Mouse (Mus musculus): ENCODE measurements around the gene Krt18. TPM values are rescaled to one million over a fixed set of nuclear protein-coding genes. Genes with fewer than 3 reads are reported as not detected.
A peak's percentile ranks its signal among the peaks of the same experiment; 100 is the strongest.

The Krt18 gene
- polyA plus RNA-seq, 1 experiment from 2014 or later: 57.9 TPM

GRCm38 (mm10) chr15:102056495-102057174, 28.7 kb downstream of the Krt18 start:
- Histone ChIP-seq H3K9me3 (replicated peaks; ENCODE audit: control insufficient read depth, low read length) (no peaks in the 10 kb centered on the region), H3K36me3 (replicated peaks; ENCODE audit: control insufficient read depth, insufficient read depth, low read depth, low read length) (no peaks in the 10 kb centered on the region), H3K4me2 (ENCODE audit: low read depth, low read length) (no peak overlapping the region), H3K9ac (replicated peaks; ENCODE audit: low read length) (no peak overlapping the region), H3K4me1 (ENCODE audit: control insufficient read depth, insufficient read depth, low read length) (no peaks in the 10 kb centered on the region), H3K4me3 (ENCODE audit: low read depth, low read length) (no peak overlapping the region), H3K27me3 (ENCODE audit: control insufficient read depth, insufficient read depth, low read length) (no peaks in the 10 kb centered on the region), H3K27ac (replicated peaks; ENCODE audit: low read depth, low read length) (no peak overlapping the region)
- DNase-seq (ENCODE audit: low spot score): no peak
- WGBS: 86% methylated on average over 15 of the region's 15 CpGs
- no peak for ATAC-seq (replicated peaks; ENCODE audit: insufficient number of reproducible peaks, low FRiP score, low TSS enrichment, low read depth)

GRCm38 (mm10) chr15:102065661-102066325, 37.8 kb downstream of the Krt18 start:
- ATAC-seq (replicated peaks; ENCODE audit: insufficient number of reproducible peaks, low FRiP score, low TSS enrichment, low read depth) (peak; percentile 76), DNase-seq (ENCODE audit: low spot score) (peak; percentile 97)
- Histone ChIP-seq H3K36me3 (replicated peaks; ENCODE audit: control insufficient read depth, insufficient read depth, low read depth, low read length) (no peaks in the 10 kb centered on the region), H3K9me3 (replicated peaks; ENCODE audit: control insufficient read depth, low read length) (no peaks in the 10 kb centered on the region), H3K4me2 (ENCODE audit: low read depth, low read length) (no peak overlapping the region), H3K4me1 (ENCODE audit: control insufficient read depth, insufficient read depth, low read length) (no peaks in the 10 kb centered on the region), H3K4me3 (ENCODE audit: low read depth, low read length) (no peak overlapping the region), H3K9ac (replicated peaks; ENCODE audit: low read length) (no peak overlapping the region; the same call in 1 of the 2 replicates), H3K27ac (replicated peaks; ENCODE audit: low read depth, low read length) (no peak overlapping the region), H3K27me3 (ENCODE audit: control insufficient read depth, insufficient read depth, low read length) (no peaks in the 10 kb centered on the region)
- WGBS: 4% methylated on average over 20 of the region's 20 CpGs

GRCm38 (mm10) chr15:102070476-102071467, 42.8 kb downstream of the Krt18 start:
- Histone ChIP-seq H3K9ac (replicated peaks; ENCODE audit: low read length) (no peak overlapping the region), H3K4me2 (ENCODE audit: low read depth, low read length) (no peak overlapping the region), H3K27ac (replicated peaks; ENCODE audit: low read depth, low read length) (no peak overlapping the region), H3K9me3 (replicated peaks; ENCODE audit: control insufficient read depth, low read length) (no peaks in the 10 kb centered on the region), H3K4me1 (ENCODE audit: control insufficient read depth, insufficient read depth, low read length) (peaks cover 2% of the 10 kb centered on the region; the same call in 1 of the 2 replicates), H3K4me3 (ENCODE audit: low read depth, low read length) (no peak overlapping the region), H3K36me3 (replicated peaks; ENCODE audit: control insufficient read depth, insufficient read depth, low read depth, low read length) (no peaks in the 10 kb centered on the region), H3K27me3 (ENCODE audit: control insufficient read depth, insufficient read depth, low read length) (no peaks in the 10 kb centered on the region)
- DNase-seq (ENCODE audit: low spot score): no peak
- WGBS: 76% methylated on average over 13 of the region's 13 CpGs
- ATAC-seq (replicated peaks; ENCODE audit: insufficient number of reproducible peaks, low FRiP score, low TSS enrichment, low read depth): no peak

- H3K4me1 ChIP-seq (ENCODE audit: control insufficient read depth, insufficient read depth, low read length): peaks cover 2% of the 10 kb centered on the region; the same call in 1 of the 2 replicates
- peak; percentile 19 for ATAC-seq (replicated peaks; ENCODE audit: insufficient number of reproducible peaks, low FRiP score, low TSS enrichment, low read depth)
- H3K27ac ChIP-seq (replicated peaks; ENCODE audit: low read depth, low read length): no peak overlapping the region
- H3K36me3 ChIP-seq (replicated peaks; ENCODE audit: control insufficient read depth, insufficient read depth, low read depth, low read length): no peaks in the 10 kb centered on the region
- H3K9me3 ChIP-seq (replicated peaks; ENCODE audit: control insufficient read depth, low read length): no peaks in the 10 kb centered on the region
- DNase-seq (ENCODE audit: low spot score): no peak
- H3K9ac ChIP-seq (replicated peaks; ENCODE audit: low read length): 0 out of 2 replicates have a peak overlapping the region, but pooled peaks have one; percentile 18
- WGBS: 17% methylated on average over 6 of the region's 6 CpGs
- H3K4me2 ChIP-seq (ENCODE audit: low read depth, low read length): peak overlapping the region; percentile 26; the same call in 1 of the 2 replicates
- no peaks in the 10 kb centered on the region for H3K27me3 ChIP-seq (ENCODE audit: control insufficient read depth, insufficient read depth, low read length)
- H3K4me3 ChIP-seq (ENCODE audit: low read depth, low read length): peak overlapping the region; percentile 88
Measured at GRCm38 (mm10) chr15:102072963-102073558, 45.1 kb downstream of the Krt18 start.

DNA sequence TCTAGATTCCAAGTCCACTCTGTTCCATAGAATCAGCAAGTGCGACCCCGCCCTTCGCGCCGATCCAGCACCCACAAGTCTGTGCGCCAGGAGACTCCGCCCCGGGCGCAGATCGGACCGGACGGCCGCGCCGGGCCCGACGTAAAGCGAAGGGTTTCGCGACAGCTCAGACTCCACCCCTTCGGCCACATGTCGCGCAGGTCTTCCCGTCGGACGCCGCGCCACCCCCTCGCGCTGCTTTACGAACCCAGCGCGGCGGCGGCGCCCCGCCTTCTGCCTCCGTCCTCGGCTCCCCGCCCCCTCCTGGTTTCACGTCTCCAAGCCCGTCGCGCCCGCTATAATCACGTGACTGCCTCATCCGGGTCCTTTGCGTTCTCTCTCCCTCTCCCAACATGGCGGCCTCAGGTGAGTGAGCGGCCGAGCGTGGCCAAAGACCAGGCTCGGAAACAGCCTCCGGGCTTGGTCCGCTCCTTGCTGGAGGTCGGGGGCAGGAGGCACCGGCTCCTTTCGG, 45.6 kb downstream of the Krt18 start, which contains the start of gene Eif4b:
Gene Eif4b, plus strand, starts transcription at position 215 of the 511 bp plus-strand sequence.
- H3K9me3 ChIP-seq (replicated peaks; ENCODE audit: control insufficient read depth, low read length): no peaks in the 10 kb centered on the region
- H3K27ac ChIP-seq (replicated peaks; ENCODE audit: low read depth, low read length): peak within 1 kb of the TSS; percentile 93
- WGBS: under 1% methylated on average over 58 of the region's 58 CpGs
- H3K4me1 ChIP-seq (ENCODE audit: control insufficient read depth, insufficient read depth, low read length): peaks cover 2% of the 10 kb centered on the region; the same call in 1 of the 2 replicates
- H3K9ac ChIP-seq (replicated peaks; ENCODE audit: low read length): peak within 1 kb of the TSS; percentile 96
- no peaks in the 10 kb centered on the region for H3K36me3 ChIP-seq (replicated peaks; ENCODE audit: control insufficient read depth, insufficient read depth, low read depth, low read length)
- peak within 1 kb of the TSS; percentile 69 for H3K4me2 ChIP-seq (ENCODE audit: low read depth, low read length)
- peak within 1 kb of the TSS; percentile 88 for H3K4me3 ChIP-seq (ENCODE audit: low read depth, low read length)
- peak; percentile 100 for DNase-seq (ENCODE audit: low spot score)
- no peaks in the 10 kb centered on the region for H3K27me3 ChIP-seq (ENCODE audit: control insufficient read depth, insufficient read depth, low read length)
- ATAC-seq (replicated peaks; ENCODE audit: insufficient number of reproducible peaks, low FRiP score, low TSS enrichment, low read depth): peak; percentile 90

- Histone ChIP-seq H3K36me3 (replicated peaks; ENCODE audit: control insufficient read depth, insufficient read depth, low read depth, low read length) (no peaks in the 10 kb centered on the region), H3K9me3 (replicated peaks; ENCODE audit: control insufficient read depth, low read length) (no peaks in the 10 kb centered on the region), H3K27me3 (ENCODE audit: control insufficient read depth, insufficient read depth, low read length) (no peaks in the 10 kb centered on the region), H3K4me1 (ENCODE audit: control insufficient read depth, insufficient read depth, low read length) (peaks cover 2% of the 10 kb centered on the region; the same call in 1 of the 2 replicates), H3K4me2 (ENCODE audit: low read depth, low read length) (peak overlapping the region; percentile 69), H3K9ac (replicated peaks; ENCODE audit: low read length) (peak overlapping the region; percentile 96), H3K27ac (replicated peaks; ENCODE audit: low read depth, low read length) (peak overlapping the region; percentile 93), H3K4me3 (ENCODE audit: low read depth, low read length) (peak overlapping the region; percentile 88)
- DNase-seq (ENCODE audit: low spot score) (peak; percentile 73), ATAC-seq (replicated peaks; ENCODE audit: insufficient number of reproducible peaks, low FRiP score, low TSS enrichment, low read depth) (peak; percentile 57)
- under 1% methylated on average over 54 of the region's 57 CpGs for WGBS
Measured at GRCm38 (mm10) chr15:102074070-102074731, 46.2 kb downstream of the Krt18 start.
